Mouse (Mus musculus) CH12.LX (cell line): ENCODE measurements around the gene Washc3.

Experiments
- POLR2A ChIP-seq: IDR thresholded peaks from 2 replicates; pipeline ENCODE4 v1.6.1; 2011; ENCODE audit warnings: low read depth, mild to moderate bottlenecking, improper control_type of control experiment, low read length
- RCOR1 ChIP-seq: conservative IDR thresholded peaks from 2 replicates; pipeline ENCODE4 v1.6.1; 2012; ENCODE audit warnings: low read depth, mild to moderate bottlenecking, inconsistent platforms, low read length, improper control_type of control experiment
- ZMIZ1 ChIP-seq: IDR thresholded peaks from 2 replicates; pipeline ENCODE4 v1.6.1; 2012; ENCODE audit warnings: low read depth, mild to moderate bottlenecking, inconsistent platforms, low read length, improper control_type of control experiment

DNA sequence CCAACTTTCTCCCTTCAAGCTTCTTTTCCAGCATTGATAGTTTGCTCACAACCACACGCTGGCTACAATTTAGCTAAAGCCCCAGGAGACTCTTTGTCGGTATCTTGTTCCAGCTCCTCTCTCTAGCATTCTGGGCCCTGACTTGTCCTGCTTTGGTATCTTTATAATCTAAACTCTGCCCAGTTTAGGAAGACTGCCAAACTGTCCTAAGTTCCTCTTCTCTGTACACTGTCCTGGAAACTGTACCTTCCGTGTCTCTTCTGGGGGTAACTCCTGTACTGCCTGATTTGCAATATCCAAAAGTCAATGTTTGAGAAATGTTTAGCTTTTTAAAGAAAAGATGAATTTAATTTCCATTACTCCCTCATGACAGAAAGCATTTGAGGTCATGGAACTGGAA, 49.4 kb downstream of the Washc3 start:
- no peak for TF ChIP-seq ZMIZ1
- no peak for TF ChIP-seq RCOR1
- TF ChIP-seq POLR2A: no peak
